Mouse (Mus musculus): ENCODE results near the gene Myl4. TPM values are rescaled to one million over a fixed set of nuclear protein-coding genes. Genes with fewer than 3 reads are reported as not detected.
A peak's percentile ranks its signal among the peaks of the same experiment; 100 is the strongest.
"Not testable (repeated sequence)": the region's sequence is repeated elsewhere in the genome, so short reads cannot be mapped to it uniquely, and the experiment has no call there.

The Myl4 gene
- total RNA-seq, 2 experiments from 2014 or later = 3.1 to 3.6 TPM

GRCm38 (mm10) chr11:104570515-104570914, 20.1 kb downstream of the Myl4 start:
- intact Hi-C loops (cut with DNase I); DNase-seq: not testable (repeated sequence)

- DNase-seq = peak; percentile 38
- intact Hi-C loops (cut with DNase I) = not testable (repeated sequence)
Observed at GRCm38 (mm10) chr11:104571373-104571772, 20.9 kb downstream of the Myl4 start.

- no peak for DNase-seq
- intact Hi-C loops (cut with DNase I) = no loop called here
Observed at GRCm38 (mm10) chr11:104572091-104572490, 21.6 kb downstream of the Myl4 start.

GRCm38 (mm10) chr11:104572566-104572965, 22.1 kb downstream of the Myl4 start:
- peak; percentile 37 for DNase-seq
- intact Hi-C loops (cut with DNase I) = no loop called here

GRCm38 (mm10) chr11:104576772-104577612, 26.5 kb downstream of the Myl4 start:
- DNase-seq = no peak
- intact Hi-C loops (cut with DNase I) = no loop called here

GRCm38 (mm10) chr11:104578074-104578473, 27.6 kb downstream of the Myl4 start:
- intact Hi-C loops (cut with DNase I) = no loop called here
- no peak for DNase-seq

- DNase-seq = no peak
- intact Hi-C loops (cut with DNase I) = no loop called here
Observed at GRCm38 (mm10) chr11:104579084-104579483, 28.6 kb downstream of the Myl4 start.

- intact Hi-C loops (cut with DNase I) = no loop called here
- no peak for DNase-seq
Observed at GRCm38 (mm10) chr11:104579575-104579974, 29.1 kb downstream of the Myl4 start.

GRCm38 (mm10) chr11:104580091-104580490, 29.6 kb downstream of the Myl4 start:
- intact Hi-C loops (cut with DNase I) = no loop called here
- no peak for DNase-seq

- intact Hi-C loops (cut with DNase I) = no loop called here
- no peak for DNase-seq
Observed at GRCm38 (mm10) chr11:104580606-104581005, 30.1 kb downstream of the Myl4 start.

- no peak for DNase-seq
- intact Hi-C loops (cut with DNase I) = no loop called here
Observed at GRCm38 (mm10) chr11:104581446-104582307, 31.2 kb downstream of the Myl4 start.

GRCm38 (mm10) chr11:104582308-104582606, 31.8 kb downstream of the Myl4 start:
- no peak for DNase-seq
- intact Hi-C loops (cut with DNase I) = no loop called here

GRCm38 (mm10) chr11:104582630-104583364, 32.3 kb downstream of the Myl4 start:
- intact Hi-C loops (cut with DNase I) = no loop called here
- no peak for DNase-seq

- intact Hi-C loops (cut with DNase I) = no loop called here
- no peak for DNase-seq
Observed at GRCm38 (mm10) chr11:104585495-104585894, 35.0 kb downstream of the Myl4 start.

GRCm38 (mm10) chr11:104587904-104588303, 37.4 kb downstream of the Myl4 start:
- DNase-seq = no peak
- intact Hi-C loops (cut with DNase I) = no loop called here

GRCm38 (mm10) chr11:104588513-104588912, 38.0 kb downstream of the Myl4 start:
- intact Hi-C loops (cut with DNase I) = no loop called here
- no peak for DNase-seq

- no peak for DNase-seq
- intact Hi-C loops (cut with DNase I) = no loop called here
Observed at GRCm38 (mm10) chr11:104589570-104589969, 39.1 kb downstream of the Myl4 start.

- intact Hi-C loops (cut with DNase I) = loop anchor here (5.0 kb wide), 1 partner anchor 532 kb away; no protein-coding TSS in a partner anchor
- DNase-seq = peak; percentile 76
Observed at GRCm38 (mm10) chr11:104590148-104590547, 39.7 kb downstream of the Myl4 start.

- intact Hi-C loops (cut with DNase I) = loop anchor here (5.0 kb wide), 1 partner anchor 530 kb away; no protein-coding TSS in a partner anchor
- DNase-seq = no peak
Observed at GRCm38 (mm10) chr11:104592066-104592835, 41.8 kb downstream of the Myl4 start.

GRCm38 (mm10) chr11:104596365-104596764, 45.9 kb downstream of the Myl4 start:
- no peak for DNase-seq
- intact Hi-C loops (cut with DNase I) = no loop called here

Measured in left cerebral cortex, postnatal 4 days (tissue).